Mouse (Mus musculus): ENCODE measurements around the gene Nfib. TPM values are rescaled to one million over a fixed set of nuclear protein-coding genes. Genes with fewer than 3 reads are reported as not detected.

Nfib gene
- total and polyA plus RNA-seq, 3 experiments, result 0.16 TPM; not detected in 2

DNA sequence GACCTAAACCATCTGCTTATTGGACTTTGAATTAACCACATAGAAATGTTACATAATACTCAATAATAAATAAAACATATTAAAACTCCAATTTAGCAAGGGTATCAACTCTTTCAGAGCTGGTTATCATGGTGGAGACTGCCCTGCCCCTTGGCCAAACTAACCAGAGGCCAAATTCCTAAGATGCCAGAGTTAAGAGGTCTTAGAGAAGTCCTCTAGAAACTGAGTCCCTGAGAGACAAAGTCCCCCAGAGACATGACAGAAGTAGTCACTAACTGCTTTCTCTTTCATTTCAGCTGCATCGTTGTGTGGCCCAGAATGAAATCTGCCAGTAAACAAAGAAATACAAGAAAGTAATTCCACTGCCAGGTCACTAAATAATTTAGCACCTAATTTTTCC lies 221.7 kb downstream of the Nfib start:
- DNase-seq (ENCODE audit: low spot score) (no peak), ATAC-seq (ENCODE audit: extremely low read depth, insufficient number of reproducible peaks, low FRiP score, poor library complexity, severe bottlenecking) (no peak)
- Histone ChIP-seq H3K4me1 (ENCODE audit: insufficient read depth, low read depth, low read length) (no peaks in the 10 kb centered on the region), H3K9me3 (replicated peaks) (peaks cover 9% of the 10 kb centered on the region; the same call in 1 of the 2 replicates), H3K27me3 (ENCODE audit: insufficient read depth, low read length) (no peaks in the 10 kb centered on the region), H3K4me3 (ENCODE audit: low read depth, low read length) (no peak overlapping the region), H3K36me3 (replicated peaks) (no peaks in the 10 kb centered on the region)
- TF ChIP-seq POLR2AphosphoS5 (IDR thresholded peaks at IDR 0.05; ENCODE audit: insufficient replicate concordance, low read depth, low read length) (no peak), CTCF (IDR thresholded peaks at IDR 0.05; ENCODE audit: low read depth, low read length) (no peak), TAL1 (conservative IDR thresholded peaks at IDR 0.05; ENCODE audit: low read depth, low read length) (no peak), GATA2 (IDR thresholded peaks at IDR 0.05; ENCODE audit: borderline replicate concordance, low read depth, low read length) (no peak), GATA1 (IDR thresholded peaks at IDR 0.05; ENCODE audit: borderline replicate concordance, low read length) (no peak)

- Histone ChIP-seq H3K9me3 (replicated peaks) (peaks cover 13% of the 10 kb centered on the region), H3K27me3 (ENCODE audit: insufficient read depth, low read length) (no peaks in the 10 kb centered on the region), H3K4me3 (ENCODE audit: low read depth, low read length) (no peak overlapping the region), H3K4me1 (ENCODE audit: insufficient read depth, low read depth, low read length) (no peaks in the 10 kb centered on the region), H3K36me3 (replicated peaks) (no peaks in the 10 kb centered on the region)
- ATAC-seq (ENCODE audit: extremely low read depth, insufficient number of reproducible peaks, low FRiP score, poor library complexity, severe bottlenecking) (no peak), DNase-seq (ENCODE audit: low spot score) (no peak)
- TF ChIP-seq CTCF (IDR thresholded peaks at IDR 0.05; ENCODE audit: low read depth, low read length), result no peak
- TF ChIP-seq TAL1 (conservative IDR thresholded peaks at IDR 0.05; ENCODE audit: low read depth, low read length), result no peak
- TF ChIP-seq GATA1 (IDR thresholded peaks at IDR 0.05; ENCODE audit: borderline replicate concordance, low read length), result no peak
- TF ChIP-seq POLR2AphosphoS5 (IDR thresholded peaks at IDR 0.05; ENCODE audit: insufficient replicate concordance, low read depth, low read length), result no peak
- TF ChIP-seq GATA2 (IDR thresholded peaks at IDR 0.05; ENCODE audit: borderline replicate concordance, low read depth, low read length), result no peak
These were observed 222.3 kb downstream of the Nfib start for GRCm38 (mm10) chr4:82483298-82483697.

GRCm38 (mm10) chr4:82480635-82481034 lies 224.9 kb downstream of the Nfib start:
- TF ChIP-seq GATA1 (IDR thresholded peaks at IDR 0.05; ENCODE audit: borderline replicate concordance, low read length) (no peak), CTCF (IDR thresholded peaks at IDR 0.05; ENCODE audit: low read depth, low read length) (no peak), TAL1 (conservative IDR thresholded peaks at IDR 0.05; ENCODE audit: low read depth, low read length) (no peak)
- Histone ChIP-seq H3K4me1 (ENCODE audit: insufficient read depth, low read depth, low read length) (no peaks in the 10 kb centered on the region), H3K36me3 (replicated peaks) (no peaks in the 10 kb centered on the region), H3K9me3 (replicated peaks) (peaks cover 12% of the 10 kb centered on the region), H3K27me3 (ENCODE audit: insufficient read depth, low read length) (no peaks in the 10 kb centered on the region), H3K4me3 (ENCODE audit: low read depth, low read length) (no peak overlapping the region)
- ATAC-seq (ENCODE audit: extremely low read depth, insufficient number of reproducible peaks, low FRiP score, poor library complexity, severe bottlenecking), result no peak
- no peak for DNase-seq (ENCODE audit: low spot score)

GRCm38 (mm10) chr4:82479394-82479793 lies 226.2 kb downstream of the Nfib start:
- TF ChIP-seq POLR2AphosphoS5 (IDR thresholded peaks at IDR 0.05; ENCODE audit: insufficient replicate concordance, low read depth, low read length) (no peak), CTCF (IDR thresholded peaks at IDR 0.05; ENCODE audit: low read depth, low read length) (no peak), TAL1 (conservative IDR thresholded peaks at IDR 0.05; ENCODE audit: low read depth, low read length) (no peak), GATA1 (IDR thresholded peaks at IDR 0.05; ENCODE audit: borderline replicate concordance, low read length) (no peak), GATA2 (IDR thresholded peaks at IDR 0.05; ENCODE audit: borderline replicate concordance, low read depth, low read length) (no peak)
- no peak for DNase-seq (ENCODE audit: low spot score)
- H3K27me3 ChIP-seq (ENCODE audit: insufficient read depth, low read length), result no peaks in the 10 kb centered on the region

DNA sequence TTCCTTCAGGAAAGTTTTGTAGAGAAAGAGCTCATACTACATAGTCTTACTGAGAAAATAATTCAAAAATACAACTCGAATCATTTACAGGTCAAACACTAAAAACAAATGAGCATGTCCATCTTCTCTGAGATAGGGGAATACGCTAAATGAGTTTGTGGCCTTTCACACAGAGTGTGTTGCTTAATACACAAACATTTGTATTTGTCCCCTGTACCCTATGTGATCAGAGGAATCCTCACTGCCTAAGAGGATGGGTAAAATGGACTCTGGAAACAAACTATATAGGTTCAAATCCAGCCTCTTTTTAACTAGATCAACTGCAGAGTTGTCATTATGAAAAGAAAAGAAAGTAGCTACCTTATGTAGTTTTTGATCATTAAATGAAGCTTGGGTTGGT lies 227.8 kb downstream of the Nfib start:
- H3K4me1 ChIP-seq (ENCODE audit: insufficient read depth, low read depth, low read length), result no peaks in the 10 kb centered on the region
- no peak overlapping the region for H3K4me3 ChIP-seq (ENCODE audit: low read depth, low read length)
- peaks cover 10% of the 10 kb centered on the region for H3K9me3 ChIP-seq (replicated peaks)
- ATAC-seq (ENCODE audit: extremely low read depth, insufficient number of reproducible peaks, low FRiP score, poor library complexity, severe bottlenecking), result no peak
- no peak for DNase-seq (ENCODE audit: low spot score)
- no peaks in the 10 kb centered on the region for H3K36me3 ChIP-seq (replicated peaks)
- H3K27me3 ChIP-seq (ENCODE audit: insufficient read depth, low read length), result no peaks in the 10 kb centered on the region
- no peak for TF ChIP-seq TAL1 (conservative IDR thresholded peaks at IDR 0.05; ENCODE audit: low read depth, low read length)
- no peak for TF ChIP-seq GATA2 (IDR thresholded peaks at IDR 0.05; ENCODE audit: borderline replicate concordance, low read depth, low read length)
- no peak for TF ChIP-seq POLR2AphosphoS5 (IDR thresholded peaks at IDR 0.05; ENCODE audit: insufficient replicate concordance, low read depth, low read length)
- no peak for TF ChIP-seq GATA1 (IDR thresholded peaks at IDR 0.05; ENCODE audit: borderline replicate concordance, low read length)
- no peak for TF ChIP-seq CTCF (IDR thresholded peaks at IDR 0.05; ENCODE audit: low read depth, low read length)

More at GRCm38 (mm10) chr4:82479394-82479793, 226.2 kb downstream of the Nfib start:
- no peak for ATAC-seq (ENCODE audit: extremely low read depth, insufficient number of reproducible peaks, low FRiP score, poor library complexity, severe bottlenecking)
- Histone ChIP-seq H3K4me3 (ENCODE audit: low read depth, low read length) (no peak overlapping the region), H3K4me1 (ENCODE audit: insufficient read depth, low read depth, low read length) (no peaks in the 10 kb centered on the region), H3K9me3 (replicated peaks) (peaks cover 10% of the 10 kb centered on the region), H3K36me3 (replicated peaks) (no peaks in the 10 kb centered on the region)

DNA sequence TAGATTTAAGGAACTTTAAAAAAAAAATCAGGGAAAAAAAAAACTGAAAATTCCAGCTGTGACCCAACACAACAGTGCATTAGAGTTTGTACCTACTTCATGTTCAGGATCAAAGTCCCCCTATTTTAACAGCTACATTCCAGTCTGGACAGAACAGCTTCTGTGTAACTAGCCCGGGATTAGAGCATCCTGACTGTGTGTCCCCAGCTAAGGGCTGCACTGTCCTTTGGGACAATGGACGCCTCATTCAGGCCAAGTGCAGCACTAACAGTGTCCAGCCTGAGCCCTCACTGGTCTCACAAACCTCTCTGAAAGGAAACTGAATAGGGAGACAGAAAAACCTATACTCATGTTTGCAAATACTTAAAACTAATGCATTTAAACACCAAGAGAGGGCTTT lies 229.1 kb downstream of the Nfib start:
- no peaks in the 10 kb centered on the region for H3K27me3 ChIP-seq (ENCODE audit: insufficient read depth, low read length)
- DNase-seq (ENCODE audit: low spot score) (no peak), ATAC-seq (ENCODE audit: extremely low read depth, insufficient number of reproducible peaks, low FRiP score, poor library complexity, severe bottlenecking) (no peak)
- H3K36me3 ChIP-seq (replicated peaks), result no peaks in the 10 kb centered on the region
- H3K9me3 ChIP-seq (replicated peaks), result peaks cover 12% of the 10 kb centered on the region
- H3K4me1 ChIP-seq (ENCODE audit: insufficient read depth, low read depth, low read length), result no peaks in the 10 kb centered on the region
- no peak overlapping the region for H3K4me3 ChIP-seq (ENCODE audit: low read depth, low read length)
- TF ChIP-seq GATA1 (IDR thresholded peaks at IDR 0.05; ENCODE audit: borderline replicate concordance, low read length), result no peak
- no peak for TF ChIP-seq GATA2 (IDR thresholded peaks at IDR 0.05; ENCODE audit: borderline replicate concordance, low read depth, low read length)
- no peak for TF ChIP-seq CTCF (IDR thresholded peaks at IDR 0.05; ENCODE audit: low read depth, low read length)

DNA sequence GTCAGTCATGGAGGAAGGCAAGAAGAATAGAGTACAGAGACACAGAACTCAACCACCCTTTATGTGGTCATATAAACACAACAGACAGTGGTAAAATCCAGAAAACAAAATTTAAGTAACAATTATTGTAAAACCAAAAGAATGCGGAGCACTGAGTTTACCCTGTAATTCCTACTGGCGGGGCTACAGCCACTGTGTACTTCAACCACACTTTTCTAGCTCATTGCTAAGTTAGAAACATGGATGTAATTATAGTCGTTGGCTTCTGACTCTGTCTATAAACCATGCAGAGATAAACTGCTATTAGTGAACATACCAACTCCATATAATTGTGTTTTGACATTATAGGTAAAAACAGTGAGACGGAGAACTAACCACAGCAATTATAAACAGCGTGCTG lies 231.2 kb downstream of the Nfib start:
- no peak for TF ChIP-seq TAL1 (conservative IDR thresholded peaks at IDR 0.05; ENCODE audit: low read depth, low read length)
- TF ChIP-seq GATA2 (IDR thresholded peaks at IDR 0.05; ENCODE audit: borderline replicate concordance, low read depth, low read length), result no peak
- TF ChIP-seq GATA1 (IDR thresholded peaks at IDR 0.05; ENCODE audit: borderline replicate concordance, low read length), result no peak
- no peak for TF ChIP-seq POLR2AphosphoS5 (IDR thresholded peaks at IDR 0.05; ENCODE audit: insufficient replicate concordance, low read depth, low read length)
- ATAC-seq (ENCODE audit: extremely low read depth, insufficient number of reproducible peaks, low FRiP score, poor library complexity, severe bottlenecking) (no peak), DNase-seq (ENCODE audit: low spot score) (no peak)
- Histone ChIP-seq H3K9me3 (replicated peaks) (peaks cover 11% of the 10 kb centered on the region), H3K4me1 (ENCODE audit: insufficient read depth, low read depth, low read length) (no peaks in the 10 kb centered on the region), H3K36me3 (replicated peaks) (no peaks in the 10 kb centered on the region), H3K27me3 (ENCODE audit: insufficient read depth, low read length) (no peaks in the 10 kb centered on the region), H3K4me3 (ENCODE audit: low read depth, low read length) (no peak overlapping the region)

All from G1E (cell line).